Mouse (Mus musculus): ENCODE results near the gene Fmnl2. TPM values are rescaled to one million over a fixed set of nuclear protein-coding genes. Genes with fewer than 3 reads are reported as not detected.

Gene Fmnl2
- total RNA-seq, 2 experiments from 2014 or later: 17.2 to 19.6 TPM

- no peak for DNase-seq (ENCODE audit: low spot score in 2 of 2)
Measured at GRCm38 (mm10) chr2:53095489-53095888, 237.8 kb downstream of the Fmnl2 start.

- DNase-seq (ENCODE audit: low spot score in 2 of 2): no peak
Measured at GRCm38 (mm10) chr2:53100093-53100492, 242.4 kb downstream of the Fmnl2 start.

DNA sequence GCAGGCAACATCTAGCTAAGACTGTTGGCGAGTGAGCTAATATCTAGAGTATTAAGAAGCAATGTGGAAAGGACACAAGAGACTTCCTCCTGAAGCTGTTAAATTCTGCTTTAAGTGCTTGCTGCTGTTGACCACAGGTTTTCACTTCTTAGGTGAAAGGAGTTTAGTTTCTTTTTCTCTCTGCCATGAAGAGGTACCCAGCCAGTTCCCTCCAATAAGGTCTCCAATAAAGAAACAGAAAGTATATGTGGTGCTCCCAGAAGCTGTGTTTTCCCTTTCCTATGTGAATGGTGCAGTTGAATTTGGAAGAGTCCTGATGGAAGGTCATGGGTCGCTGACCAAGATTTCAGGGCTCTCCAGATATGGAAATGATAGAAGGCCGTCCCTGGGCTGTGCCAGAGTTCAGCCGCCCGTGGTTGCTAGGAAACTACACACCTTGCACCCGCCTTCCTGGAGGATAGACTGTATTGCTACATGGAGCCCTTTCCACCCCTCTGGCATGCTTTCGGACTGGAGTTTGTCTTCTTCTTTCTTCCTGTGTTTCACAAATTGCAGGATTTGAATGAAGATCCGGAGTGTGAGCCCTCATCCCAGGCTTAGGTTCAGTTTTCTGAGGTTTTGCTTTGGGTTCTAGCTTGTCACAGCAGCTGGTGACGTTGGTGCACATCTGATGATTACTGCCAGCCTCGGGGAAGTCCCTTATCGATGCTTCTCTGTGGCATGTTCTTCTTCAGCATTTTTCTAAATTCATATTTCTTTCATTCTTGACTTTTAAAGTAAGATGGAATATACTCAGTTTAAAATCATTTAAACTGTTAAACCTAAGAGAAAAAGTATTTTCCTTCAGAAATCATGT, 244.5 kb downstream of the Fmnl2 start:
- no peak for DNase-seq (ENCODE audit: low spot score in 2 of 2)

DNA sequence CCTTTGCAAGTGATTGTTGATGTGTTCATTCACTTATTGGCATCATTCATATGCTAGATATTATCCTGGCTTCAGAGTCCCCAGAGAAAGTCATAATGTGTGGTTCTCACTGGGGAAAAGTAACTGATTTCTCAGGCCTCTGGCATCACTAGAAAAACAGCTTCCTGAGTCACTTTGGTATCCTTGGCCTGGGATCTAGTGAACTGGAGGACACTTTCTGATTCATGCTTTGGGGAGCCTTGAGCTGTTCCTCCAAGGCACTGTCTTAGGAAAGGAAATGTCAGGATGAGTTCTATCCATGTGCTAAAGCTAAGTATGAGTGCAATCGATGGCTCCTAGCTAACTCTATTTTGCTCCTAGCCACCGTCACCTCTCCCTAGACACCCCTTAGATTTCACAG, 245.2 kb downstream of the Fmnl2 start:
- no peak for DNase-seq (ENCODE audit: low spot score in 2 of 2)

DNA sequence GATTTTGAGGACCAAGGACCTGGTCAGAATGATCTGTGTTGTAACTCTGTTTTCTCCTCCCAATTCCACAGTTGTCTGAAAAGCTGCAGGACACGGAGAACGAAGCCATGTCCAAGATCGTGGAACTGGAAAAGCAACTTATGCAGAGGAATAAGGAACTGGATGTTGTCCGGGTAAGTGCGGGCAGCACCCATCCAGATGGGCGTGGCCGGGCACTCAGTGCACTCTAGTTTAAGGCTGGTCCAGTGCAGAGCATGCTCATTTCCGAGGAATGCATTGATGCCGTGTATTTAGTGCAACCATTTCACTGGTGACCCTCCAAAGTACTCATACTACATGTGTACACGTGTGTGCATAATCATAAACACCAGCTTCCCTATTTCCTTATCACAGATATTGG, 247.7 kb downstream of the Fmnl2 start:
- no peak for DNase-seq (ENCODE audit: low spot score in 2 of 2)

- no peak for DNase-seq (ENCODE audit: low spot score in 2 of 2)
Measured at GRCm38 (mm10) chr2:53106056-53106455, 248.4 kb downstream of the Fmnl2 start.

DNA sequence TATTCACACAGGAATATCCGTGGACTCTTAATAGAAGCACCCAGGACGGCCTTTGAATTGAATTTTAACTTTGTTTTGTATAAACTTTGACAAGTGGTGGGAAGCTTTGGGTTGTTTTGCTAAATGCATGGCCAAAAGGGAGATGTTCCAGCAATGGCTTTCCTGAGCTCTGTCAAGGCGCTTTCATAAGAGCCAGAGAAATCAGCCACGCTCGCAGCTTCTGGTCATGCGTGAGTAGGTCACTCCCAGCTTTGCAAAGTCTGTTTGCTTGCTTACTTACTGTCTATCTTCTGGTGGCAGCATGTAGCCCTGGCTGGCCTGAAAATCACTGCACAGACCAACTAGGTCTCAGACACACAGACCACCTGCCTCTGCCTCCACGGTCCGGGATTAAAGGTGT, 248.8 kb downstream of the Fmnl2 start:
- no peak for DNase-seq (ENCODE audit: low spot score in 2 of 2)

- DNase-seq (ENCODE audit: low spot score in 2 of 2): no peak
Measured at GRCm38 (mm10) chr2:53108547-53108946, 250.9 kb downstream of the Fmnl2 start.

DNA sequence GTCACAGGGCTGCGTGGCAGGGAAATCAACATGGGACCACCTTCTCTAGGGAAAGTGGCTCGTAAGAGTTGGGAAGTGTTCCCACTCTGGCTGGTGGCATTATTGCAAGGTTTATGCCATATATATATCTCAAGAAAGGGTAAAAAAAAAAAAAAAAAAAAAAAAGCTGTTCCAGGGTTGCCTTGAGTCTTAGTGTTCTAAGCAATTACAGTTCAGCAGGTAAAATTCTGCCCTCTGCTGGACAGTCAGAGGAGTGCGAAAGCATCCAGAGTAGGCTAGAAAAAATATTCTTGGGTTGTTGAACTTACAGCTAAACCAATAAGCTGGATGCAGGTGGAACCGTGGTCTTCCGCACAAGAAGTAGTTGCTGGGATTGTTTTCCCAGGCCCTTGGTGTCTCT, 264.1 kb downstream of the Fmnl2 start:
- no peak for DNase-seq (ENCODE audit: low spot score in 2 of 2)

- DNase-seq (ENCODE audit: low spot score in 2 of 2): no peak
Measured at GRCm38 (mm10) chr2:53125998-53126397, 268.3 kb downstream of the Fmnl2 start.

DNA sequence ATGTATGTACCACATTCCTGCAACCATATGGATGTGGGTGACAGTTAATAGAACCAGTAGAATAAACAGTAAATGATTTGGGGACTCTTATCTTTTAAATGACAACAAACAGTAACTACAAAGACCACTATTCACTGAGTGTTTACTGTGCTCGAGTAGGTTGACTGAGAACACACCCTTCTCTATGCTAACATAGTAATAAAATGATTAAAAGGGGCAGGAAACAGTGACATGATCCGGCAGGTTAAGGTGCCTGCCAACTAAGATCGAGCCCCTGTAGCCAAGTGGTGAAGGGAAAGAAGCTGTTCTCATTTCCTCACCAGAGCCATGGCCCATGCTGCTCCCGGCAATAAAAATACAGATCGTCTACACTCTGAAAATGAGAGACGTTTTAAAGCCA, 271.4 kb downstream of the Fmnl2 start:
- DNase-seq (ENCODE audit: low spot score in 2 of 2): no peak

DNA sequence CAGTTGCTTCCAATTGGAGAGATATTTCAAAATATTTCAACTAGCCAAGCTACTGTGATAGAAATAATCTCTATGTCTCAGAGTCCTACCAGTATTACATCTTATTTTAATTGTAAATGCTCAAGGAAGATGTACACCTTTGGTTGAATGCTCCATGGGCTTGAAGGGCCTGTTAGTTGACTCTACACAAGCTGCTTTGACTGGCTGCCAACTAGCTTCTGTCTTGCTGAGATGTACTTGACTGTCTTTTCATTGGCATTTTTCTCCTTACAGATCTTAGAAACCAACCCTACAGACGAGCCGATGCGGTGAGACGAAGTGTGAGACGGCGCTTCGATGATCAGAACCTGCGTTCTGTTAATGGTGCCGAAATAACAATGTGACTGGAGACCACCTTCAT, 273.9 kb downstream of the Fmnl2 start:
- no peak for DNase-seq (ENCODE audit: low spot score in 2 of 2)

DNA sequence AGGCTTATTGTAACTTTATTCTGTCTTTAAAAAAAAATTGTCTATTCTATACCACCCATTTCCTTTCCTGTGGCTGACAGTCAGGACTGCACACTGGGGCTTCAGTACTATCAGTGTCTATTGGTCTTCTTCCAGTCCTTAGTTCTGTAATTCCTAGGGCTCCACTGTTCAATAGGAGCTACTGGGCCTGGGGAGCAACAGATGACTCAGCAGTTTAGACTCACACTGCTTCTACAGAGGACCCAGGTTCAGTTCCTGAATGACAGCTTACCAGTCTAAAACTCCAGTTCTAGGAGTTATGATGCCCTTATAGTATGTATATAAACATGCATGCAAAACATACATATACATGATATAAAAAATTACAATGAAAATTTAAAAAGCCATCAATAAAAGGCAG, 289.2 kb downstream of the Fmnl2 start:
- DNase-seq (ENCODE audit: low spot score in 2 of 2): no peak

DNA sequence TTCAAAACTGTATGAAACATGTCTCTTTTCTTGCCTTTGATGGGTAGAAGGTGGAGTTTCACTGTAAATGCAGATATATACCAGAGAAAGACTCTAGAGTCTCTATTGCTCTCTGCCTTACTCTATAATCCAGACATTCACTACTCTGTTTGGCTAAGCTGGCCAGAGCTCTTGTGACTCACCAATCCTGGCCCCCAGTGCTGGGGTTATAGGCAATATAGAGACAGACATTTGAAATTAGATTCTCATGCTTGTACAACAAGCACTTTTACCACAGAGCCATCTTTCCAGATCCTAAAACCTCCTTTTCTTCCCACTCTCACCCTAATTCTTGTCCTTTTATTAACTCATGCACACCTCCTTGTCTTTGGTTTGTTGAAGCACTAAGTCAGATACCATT, 316.3 kb downstream of the Fmnl2 start:
- DNase-seq (ENCODE audit: low spot score in 2 of 2): no peak

DNA sequence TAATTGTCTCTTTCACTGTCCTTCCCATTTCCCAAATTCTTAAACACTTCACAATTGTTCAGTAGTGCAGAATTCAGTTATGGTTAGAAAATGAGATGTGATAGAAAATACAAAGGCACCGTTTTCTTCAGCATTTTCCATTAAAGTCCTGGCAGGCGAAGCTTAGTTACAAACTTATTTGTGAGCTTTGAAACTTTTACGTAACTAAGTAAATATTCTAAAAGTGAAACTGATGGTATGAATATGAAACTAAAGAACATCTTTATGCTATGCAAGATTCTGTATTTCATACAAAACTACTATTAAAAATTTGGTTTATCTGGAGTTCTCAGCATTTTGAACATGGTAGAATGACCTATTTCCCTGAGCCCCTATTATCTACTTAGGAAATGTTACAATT, 321.3 kb downstream of the Fmnl2 start:
- no peak for DNase-seq (ENCODE audit: low spot score in 2 of 2)

DNA sequence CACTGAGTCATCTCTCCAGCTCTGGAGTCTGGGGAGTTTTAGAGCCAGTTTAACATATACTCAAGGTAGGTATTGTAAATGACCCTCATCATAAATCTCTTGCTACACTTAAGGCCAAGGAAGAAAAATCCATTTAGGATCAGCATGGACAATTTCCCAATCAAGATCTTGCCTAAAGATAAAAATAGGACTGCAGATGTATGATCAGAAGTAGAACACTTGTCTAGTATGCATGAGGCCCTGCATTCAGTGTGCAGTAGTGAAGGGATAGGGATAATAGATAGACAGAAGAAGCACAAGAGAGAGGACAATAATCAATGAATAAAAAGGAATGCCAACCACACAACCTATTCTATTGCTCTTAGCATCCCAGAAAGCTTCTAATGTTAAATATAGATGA, 322.2 kb downstream of the Fmnl2 start:
- no peak for DNase-seq (ENCODE audit: low spot score in 2 of 2)

Other genes starting within 250 kb of the Fmnl2 start
- gene Cacnb4, start 181.0 kb upstream of the Fmnl2 start, total RNA-seq (2021): under 1 TPM; 0.31 to 0.32 TPM
- gene Stam2, start 115.6 kb upstream of the Fmnl2 start, total RNA-seq (2021): 10 to 100 TPM; 35.1 to 39.2 TPM

All from gastrocnemius, postnatal 4 days (tissue).